Mouse (Mus musculus): ENCODE measurements around the gene Ncf2. TPM values are rescaled to one million over a fixed set of nuclear protein-coding genes. Genes with fewer than 3 reads are reported as not detected.

The Ncf2 gene
- polyA plus RNA-seq, 1 experiment from 2014 or later = 2.7 TPM

- H3K4me1 ChIP-seq (ENCODE audit: control insufficient read depth, insufficient read depth, low read depth, low read length) = no peaks in the 10 kb centered on the region
- H3K27me3 ChIP-seq (replicated peaks; ENCODE audit: control insufficient read depth, insufficient read depth, low read length) = no peaks in the 10 kb centered on the region
- H3K36me3 ChIP-seq (ENCODE audit: control insufficient read depth, insufficient read depth, low read length) = peaks cover 33% of the 10 kb centered on the region
- H3K27ac ChIP-seq (ENCODE audit: low read depth, low read length) = no peak overlapping the region
- H3K4me2 ChIP-seq (ENCODE audit: low read length) = no peak overlapping the region
- no peaks in the 10 kb centered on the region for H3K9me3 ChIP-seq (ENCODE audit: control insufficient read depth, low read length)
- no peak overlapping the region for H3K4me3 ChIP-seq (ENCODE audit: low read length)
- ATAC-seq = no peak
- no peak overlapping the region for H3K9ac ChIP-seq (ENCODE audit: low read depth, low read length)
- WGBS = 75% methylated on average over 11 of the region's 11 CpGs
Measured at GRCm38 (mm10) chr1:152838026-152838702, 38.2 kb downstream of the Ncf2 start.

- Histone ChIP-seq H3K27me3 (replicated peaks; ENCODE audit: control insufficient read depth, insufficient read depth, low read length) (no peaks in the 10 kb centered on the region), H3K4me1 (ENCODE audit: control insufficient read depth, insufficient read depth, low read depth, low read length) (no peaks in the 10 kb centered on the region), H3K27ac (ENCODE audit: low read depth, low read length) (no peak overlapping the region), H3K9ac (ENCODE audit: low read depth, low read length) (no peak overlapping the region), H3K36me3 (ENCODE audit: control insufficient read depth, insufficient read depth, low read length) (peaks cover 38% of the 10 kb centered on the region), H3K9me3 (ENCODE audit: control insufficient read depth, low read length) (no peaks in the 10 kb centered on the region), H3K4me2 (ENCODE audit: low read length) (no peak overlapping the region), H3K4me3 (ENCODE audit: low read length) (no peak overlapping the region)
- ATAC-seq = no peak
- WGBS = 91% methylated on average over 12 of the region's 12 CpGs
Measured at GRCm38 (mm10) chr1:152838841-152839240, 38.8 kb downstream of the Ncf2 start.

- H3K4me2 ChIP-seq (ENCODE audit: low read length) = no peak overlapping the region
- peaks cover 47% of the 10 kb centered on the region for H3K36me3 ChIP-seq (ENCODE audit: control insufficient read depth, insufficient read depth, low read length)
- 96% methylated on average over 3 of the region's 3 CpGs for WGBS
- no peak for ATAC-seq
- no peak overlapping the region for H3K27ac ChIP-seq (ENCODE audit: low read depth, low read length)
- no peaks in the 10 kb centered on the region for H3K4me1 ChIP-seq (ENCODE audit: control insufficient read depth, insufficient read depth, low read depth, low read length)
- no peak overlapping the region for H3K9ac ChIP-seq (ENCODE audit: low read depth, low read length)
- H3K27me3 ChIP-seq (replicated peaks; ENCODE audit: control insufficient read depth, insufficient read depth, low read length) = no peaks in the 10 kb centered on the region
- no peaks in the 10 kb centered on the region for H3K9me3 ChIP-seq (ENCODE audit: control insufficient read depth, low read length)
- no peak overlapping the region for H3K4me3 ChIP-seq (ENCODE audit: low read length)
Measured at GRCm38 (mm10) chr1:152840343-152840742, 40.3 kb downstream of the Ncf2 start.

- H3K36me3 ChIP-seq (ENCODE audit: control insufficient read depth, insufficient read depth, low read length) = peaks cover 50% of the 10 kb centered on the region
- no peak for ATAC-seq
- no peak overlapping the region for H3K4me3 ChIP-seq (ENCODE audit: low read length)
- H3K4me1 ChIP-seq (ENCODE audit: control insufficient read depth, insufficient read depth, low read depth, low read length) = no peaks in the 10 kb centered on the region
- no peaks in the 10 kb centered on the region for H3K27me3 ChIP-seq (replicated peaks; ENCODE audit: control insufficient read depth, insufficient read depth, low read length)
- H3K9me3 ChIP-seq (ENCODE audit: control insufficient read depth, low read length) = no peaks in the 10 kb centered on the region
- 96% methylated on average over 2 of the region's 2 CpGs for WGBS
- no peak overlapping the region for H3K4me2 ChIP-seq (ENCODE audit: low read length)
- no peak overlapping the region for H3K27ac ChIP-seq (ENCODE audit: low read depth, low read length)
- H3K9ac ChIP-seq (ENCODE audit: low read depth, low read length) = no peak overlapping the region
Measured at GRCm38 (mm10) chr1:152841057-152841456, 41.1 kb downstream of the Ncf2 start.

- no peaks in the 10 kb centered on the region for H3K27me3 ChIP-seq (replicated peaks; ENCODE audit: control insufficient read depth, insufficient read depth, low read length)
- H3K9ac ChIP-seq (ENCODE audit: low read depth, low read length) = no peak overlapping the region
- no peak overlapping the region for H3K4me3 ChIP-seq (ENCODE audit: low read length)
- H3K4me1 ChIP-seq (ENCODE audit: control insufficient read depth, insufficient read depth, low read depth, low read length) = no peaks in the 10 kb centered on the region
- ATAC-seq = no peak
- no peak overlapping the region for H3K4me2 ChIP-seq (ENCODE audit: low read length)
- WGBS = 86% methylated on average over 1 of the region's 1 CpGs
- peaks cover 53% of the 10 kb centered on the region for H3K36me3 ChIP-seq (ENCODE audit: control insufficient read depth, insufficient read depth, low read length)
- H3K27ac ChIP-seq (ENCODE audit: low read depth, low read length) = no peak overlapping the region
- no peaks in the 10 kb centered on the region for H3K9me3 ChIP-seq (ENCODE audit: control insufficient read depth, low read length)
Measured at GRCm38 (mm10) chr1:152844634-152845033, 44.6 kb downstream of the Ncf2 start.

GRCm38 (mm10) chr1:152845211-152845730, 45.3 kb downstream of the Ncf2 start:
- Histone ChIP-seq H3K4me1 (ENCODE audit: control insufficient read depth, insufficient read depth, low read depth, low read length) (no peaks in the 10 kb centered on the region), H3K9ac (ENCODE audit: low read depth, low read length) (no peak overlapping the region), H3K36me3 (ENCODE audit: control insufficient read depth, insufficient read depth, low read length) (peaks cover 47% of the 10 kb centered on the region), H3K27me3 (replicated peaks; ENCODE audit: control insufficient read depth, insufficient read depth, low read length) (no peaks in the 10 kb centered on the region), H3K4me3 (ENCODE audit: low read length) (no peak overlapping the region), H3K27ac (ENCODE audit: low read depth, low read length) (no peak overlapping the region), H3K4me2 (ENCODE audit: low read length) (no peak overlapping the region), H3K9me3 (ENCODE audit: control insufficient read depth, low read length) (no peaks in the 10 kb centered on the region)
- ATAC-seq = no peak
- 79% methylated on average over 3 of the region's 3 CpGs for WGBS

- 87% methylated on average over 2 of the region's 2 CpGs for WGBS
Measured at GRCm38 (mm10) chr1:152846856-152847255, 46.9 kb downstream of the Ncf2 start.

GRCm38 (mm10) chr1:152869901-152870300, 69.9 kb downstream of the Ncf2 start:
- Histone ChIP-seq H3K27me3 (replicated peaks; ENCODE audit: control insufficient read depth, insufficient read depth, low read length) (no peaks in the 10 kb centered on the region), H3K9me3 (ENCODE audit: control insufficient read depth, low read length) (no peaks in the 10 kb centered on the region), H3K27ac (ENCODE audit: low read depth, low read length) (no peak overlapping the region), H3K36me3 (ENCODE audit: control insufficient read depth, insufficient read depth, low read length) (no peaks in the 10 kb centered on the region; the same call in none of the 2 replicates), H3K4me1 (ENCODE audit: control insufficient read depth, insufficient read depth, low read depth, low read length) (peaks cover 3% of the 10 kb centered on the region; the same call in 1 of the 2 replicates), H3K4me3 (ENCODE audit: low read length) (no peak overlapping the region), H3K4me2 (ENCODE audit: low read length) (no peak overlapping the region), H3K9ac (ENCODE audit: low read depth, low read length) (no peak overlapping the region)
- no peak for ATAC-seq
- 94% methylated on average over 6 of the region's 6 CpGs for WGBS

More at GRCm38 (mm10) chr1:152846856-152847255, 46.9 kb downstream of the Ncf2 start:
- no peaks in the 10 kb centered on the region for H3K27me3 ChIP-seq (replicated peaks; ENCODE audit: control insufficient read depth, insufficient read depth, low read length)
- H3K9me3 ChIP-seq (ENCODE audit: control insufficient read depth, low read length) = no peaks in the 10 kb centered on the region
- no peaks in the 10 kb centered on the region for H3K4me1 ChIP-seq (ENCODE audit: control insufficient read depth, insufficient read depth, low read depth, low read length)
- no peak overlapping the region for H3K4me2 ChIP-seq (ENCODE audit: low read length)
- peaks cover 44% of the 10 kb centered on the region for H3K36me3 ChIP-seq (ENCODE audit: control insufficient read depth, insufficient read depth, low read length)
- no peak for ATAC-seq
- no peak overlapping the region for H3K9ac ChIP-seq (ENCODE audit: low read depth, low read length)
- H3K27ac ChIP-seq (ENCODE audit: low read depth, low read length) = no peak overlapping the region
- H3K4me3 ChIP-seq (ENCODE audit: low read length) = no peak overlapping the region

GRCm38 (mm10) chr1:152871031-152871430, 71.0 kb downstream of the Ncf2 start:
- Histone ChIP-seq H3K36me3 (ENCODE audit: control insufficient read depth, insufficient read depth, low read length) (no peaks in the 10 kb centered on the region; the same call in none of the 2 replicates), H3K9me3 (ENCODE audit: control insufficient read depth, low read length) (no peaks in the 10 kb centered on the region), H3K4me2 (ENCODE audit: low read length) (no peak overlapping the region), H3K9ac (ENCODE audit: low read depth, low read length) (no peak overlapping the region), H3K27ac (ENCODE audit: low read depth, low read length) (no peak overlapping the region), H3K4me1 (ENCODE audit: control insufficient read depth, insufficient read depth, low read depth, low read length) (peaks cover 3% of the 10 kb centered on the region; the same call in 1 of the 2 replicates), H3K27me3 (replicated peaks; ENCODE audit: control insufficient read depth, insufficient read depth, low read length) (no peaks in the 10 kb centered on the region), H3K4me3 (ENCODE audit: low read length) (no peak overlapping the region)
- ATAC-seq = no peak
- WGBS = 77% methylated on average over 3 of the region's 3 CpGs
